Comparison of ENCODE assay signal across 8 mouse cellular contexts in the genomic region with DNA sequence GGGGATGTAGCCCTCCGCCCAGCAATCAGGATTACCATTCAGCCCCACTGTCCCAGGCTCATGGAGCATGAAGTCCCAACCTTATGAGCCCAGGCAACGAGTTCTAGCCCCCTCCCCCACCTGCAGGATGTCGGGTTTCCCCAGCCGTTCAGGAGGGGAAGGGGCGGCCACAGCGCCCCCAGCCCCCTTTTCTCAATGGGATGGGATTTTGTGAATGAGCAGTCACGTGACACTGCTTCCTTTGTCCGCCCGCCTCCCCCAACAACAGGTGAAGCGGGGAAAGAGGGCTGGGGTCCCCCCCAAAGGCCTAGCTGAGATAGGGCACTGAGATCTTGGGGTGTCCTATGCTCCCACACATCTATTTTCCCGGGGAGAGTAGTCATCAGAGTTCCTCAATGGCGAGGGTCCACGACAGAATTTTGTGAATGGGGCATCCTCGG. TPM values are rescaled to one million over a fixed set of nuclear protein-coding genes. Genes with fewer than 3 reads are reported as not detected.
DNase-seq lines count a peak whose midpoint lies in the region; ATAC-seq and TF ChIP-seq lines count a peak whose summit lies in the region.

No protein-coding gene starts in this region.

- no peak overlapping the region; the same call in 1 of the 2 replicates for H3K27ac ChIP-seq in cerebellum, adult 2 months (ENCODE audit: insufficient read depth, low read length)
- H3K27ac ChIP-seq in lung, postnatal 0 days (ENCODE audit: low read length) = no peak overlapping the region
- peak overlapping the region; percentile 85 for H3K27ac ChIP-seq in forebrain, embryonic 16.5 days (ENCODE audit: low read length)
- H3K27ac ChIP-seq in liver, postnatal 0 days (ENCODE audit: low read depth) = no peak overlapping the region
- no peak overlapping the region for H3K27ac ChIP-seq in stomach, postnatal 0 days (replicated peaks)

- H3K36me3 ChIP-seq in lung, postnatal 0 days (ENCODE audit: insufficient read depth, low read length) = peaks cover 5% of the 10 kb centered on the region; the same call in 1 of the 2 replicates
- H3K36me3 ChIP-seq in forebrain, embryonic 16.5 days (ENCODE audit: control insufficient read depth, insufficient read depth) = 0 out of 2 replicates have a peak, but pooled peaks cover under 1% of the 10 kb centered on the region
- peaks cover 5% of the 10 kb centered on the region for H3K36me3 ChIP-seq in liver, postnatal 0 days (replicated peaks; ENCODE audit: insufficient read depth, low read length)
- H3K36me3 ChIP-seq in stomach, postnatal 0 days (ENCODE audit: control insufficient read depth, insufficient read depth, low read length) = peaks cover 3% of the 10 kb centered on the region

- no peaks in the 10 kb centered on the region for H3K9me3 ChIP-seq in lung, postnatal 0 days (ENCODE audit: low read length)
- H3K9me3 ChIP-seq in forebrain, embryonic 16.5 days (ENCODE audit: control insufficient read depth, low read length) = no peaks in the 10 kb centered on the region
- no peaks in the 10 kb centered on the region for H3K9me3 ChIP-seq in liver, postnatal 0 days (ENCODE audit: low read length)
- no peaks in the 10 kb centered on the region for H3K9me3 ChIP-seq in stomach, postnatal 0 days (ENCODE audit: control insufficient read depth, low read length)

- peak overlapping the region; percentile 90 for H3K4me3 ChIP-seq in cerebellum, adult 2 months (replicated peaks; ENCODE audit: insufficient read depth, low read depth, low read length)
- H3K4me3 ChIP-seq in lung, postnatal 0 days (ENCODE audit: low read depth, low read length) = peak overlapping the region; percentile 44; the same call in 1 of the 2 replicates
- H3K4me3 ChIP-seq in forebrain, embryonic 16.5 days (replicated peaks; ENCODE audit: low read length) = peak overlapping the region; percentile 83
- peak overlapping the region; percentile 54 for H3K4me3 ChIP-seq in liver, postnatal 0 days (ENCODE audit: low read depth, low read length)
- H3K4me3 ChIP-seq in stomach, postnatal 0 days (ENCODE audit: low read depth, low read length) = peak overlapping the region; percentile 54

- no peaks in the 10 kb centered on the region for H3K27me3 ChIP-seq in cerebellum, adult 2 months (ENCODE audit: control insufficient read depth, insufficient read depth, low read length)
- peaks cover 16% of the 10 kb centered on the region for H3K27me3 ChIP-seq in lung, postnatal 0 days (replicated peaks; ENCODE audit: insufficient read depth, low read length)
- peaks cover 32% of the 10 kb centered on the region for H3K27me3 ChIP-seq in forebrain, embryonic 16.5 days (replicated peaks; ENCODE audit: control insufficient read depth, insufficient read depth, low read length)
- peaks cover 48% of the 10 kb centered on the region for H3K27me3 ChIP-seq in liver, postnatal 0 days (ENCODE audit: insufficient read depth, low read length)
- H3K27me3 ChIP-seq in stomach, postnatal 0 days (ENCODE audit: control insufficient read depth, insufficient read depth, low read length) = no peaks in the 10 kb centered on the region

- peak in 1 of 2 experiments; percentile 41 for DNase-seq in cerebellum, adult 2 months
- no peak for DNase-seq in cerebellum, postnatal 36 days
- no peak for DNase-seq in lung, postnatal 0 days (ENCODE audit: low spot score)
- no peak for DNase-seq in lung, postnatal 25 days (ENCODE audit: low spot score)
- DNase-seq in liver, postnatal 0 days = no peak
- DNase-seq in stomach, postnatal 0 days (ENCODE audit: low spot score) = no peak
- DNase-seq in urinary bladder, postnatal 14 days (ENCODE audit: low spot score) = no peak

- H3K9ac ChIP-seq in lung, postnatal 0 days (replicated peaks; ENCODE audit: low read depth) = no peak overlapping the region
- H3K9ac ChIP-seq in forebrain, embryonic 16.5 days (replicated peaks; ENCODE audit: low read depth, low read length) = peak overlapping the region; percentile 72
- no peak overlapping the region for H3K9ac ChIP-seq in liver, postnatal 0 days (replicated peaks)
- H3K9ac ChIP-seq in stomach, postnatal 0 days (ENCODE audit: low read length) = peak overlapping the region; percentile 52

- TF ChIP-seq POLR2A in cerebellum, adult 2 months (IDR thresholded peaks at IDR 0.05; ENCODE audit: borderline replicate concordance, insufficient read depth, low read length) = no peak

- TF ChIP-seq CTCF in cerebellum, adult 2 months (IDR thresholded peaks at IDR 0.05; ENCODE audit: borderline replicate concordance, insufficient read depth, low read depth, low read length) = no peak
- TF ChIP-seq CTCF in lung, postnatal 0 days (IDR thresholded peaks at IDR 0.05) = no peak
- TF ChIP-seq CTCF in liver, postnatal 0 days (IDR thresholded peaks at IDR 0.05; ENCODE audit: low read depth) = no peak
- TF ChIP-seq CTCF in stomach, postnatal 0 days (IDR thresholded peaks at IDR 0.05; ENCODE audit: low read depth) = no peak

- TF ChIP-seq EP300 in lung, postnatal 0 days (IDR thresholded peaks at IDR 0.05) = no peak
- TF ChIP-seq EP300 in liver, postnatal 0 days (IDR thresholded peaks at IDR 0.05; ENCODE audit: low read depth) = no peak
- no peak for TF ChIP-seq EP300 in stomach, postnatal 0 days (optimal IDR thresholded peaks at IDR 0.05)

- peaks cover 11% of the 10 kb centered on the region; the same call in 1 of the 2 replicates for H3K4me1 ChIP-seq in cerebellum, adult 2 months (ENCODE audit: control insufficient read depth, insufficient read depth, low read length)
- H3K4me1 ChIP-seq in lung, postnatal 0 days (ENCODE audit: insufficient read depth, low read depth, low read length) = peaks cover 11% of the 10 kb centered on the region
- peaks cover 37% of the 10 kb centered on the region for H3K4me1 ChIP-seq in forebrain, embryonic 16.5 days (replicated peaks; ENCODE audit: control insufficient read depth, insufficient read depth, low read length)
- H3K4me1 ChIP-seq in liver, postnatal 0 days (ENCODE audit: insufficient read depth) = peaks cover 27% of the 10 kb centered on the region
- peaks cover 6% of the 10 kb centered on the region; the same call in 1 of the 2 replicates for H3K4me1 ChIP-seq in stomach, postnatal 0 days (replicated peaks; ENCODE audit: control insufficient read depth, insufficient read depth)

- WGBS in cerebellum, adult 2 months = under 1% methylated on average over 14 of the region's 14 CpGs
- 3% methylated on average over 13 of the region's 14 CpGs for WGBS in lung, postnatal 0 days
- 0% methylated on average over 14 of the region's 14 CpGs for WGBS in forebrain, embryonic 16.5 days
- WGBS in liver, postnatal 0 days (ENCODE audit: insufficient replicate concordance) = 3% methylated on average over 13 of the region's 14 CpGs
- WGBS in stomach, postnatal 0 days = 1% methylated on average over 14 of the region's 14 CpGs

- peak overlapping the region; percentile 71 for H3K4me2 ChIP-seq in lung, postnatal 0 days (replicated peaks; ENCODE audit: low read depth, low read length)
- H3K4me2 ChIP-seq in forebrain, embryonic 16.5 days (ENCODE audit: low read length) = peak overlapping the region; percentile 84
- H3K4me2 ChIP-seq in liver, postnatal 0 days (ENCODE audit: low read depth, low read length) = peak overlapping the region; percentile 84
- peak overlapping the region; percentile 72 for H3K4me2 ChIP-seq in stomach, postnatal 0 days (replicated peaks; ENCODE audit: low read depth)

- ATAC-seq in lung, postnatal 0 days = no peak
- peak; percentile 9 for ATAC-seq in forebrain, embryonic 16.5 days
- no peak for ATAC-seq in liver, postnatal 0 days
- no peak for ATAC-seq in stomach, postnatal 0 days (ENCODE audit: low FRiP score, low TSS enrichment)

RNA-seq across cellular contexts. Expression of a gene that starts 1.2 kb away (rescaled TPM):
- polyA plus RNA-seq in cerebellum, adult 2 months (2012; rRNA removed) = 0.86 and 1.1 TPM in 2 replicates
- 0.11 and 0.44 TPM in 2 replicates for polyA plus RNA-seq in lung, postnatal 0 days (2015; fragmentation: Nextera tagmentation; extraction: Ambion mirVana)
- 0.51 and 0.75 TPM in 2 replicates for polyA plus RNA-seq in forebrain, embryonic 16.5 days (2015; fragmentation: Nextera tagmentation; extraction: Ambion mirVana)
- polyA plus RNA-seq in liver, postnatal 0 days (2015; fragmentation: Nextera tagmentation; extraction: Ambion mirVana) = not detected in 2 replicates
- 0.29 and 0.46 TPM in 2 replicates for polyA plus RNA-seq in stomach, postnatal 0 days (2015; fragmentation: Nextera tagmentation; extraction: Ambion mirVana)

RNA-seq across cellular contexts. Expression of a gene that starts 1.4 kb away (rescaled TPM):
- polyA plus RNA-seq in cerebellum, adult 2 months (2012; rRNA removed) = 22.5 and 25.4 TPM in 2 replicates
- polyA plus RNA-seq in lung, postnatal 0 days (2015; fragmentation: Nextera tagmentation; extraction: Ambion mirVana) = 0.95 and 0.98 TPM in 2 replicates
- 6.0 and 7.5 TPM in 2 replicates for polyA plus RNA-seq in forebrain, embryonic 16.5 days (2015; fragmentation: Nextera tagmentation; extraction: Ambion mirVana)
- 0.13 and 0.21 TPM in 2 replicates for polyA plus RNA-seq in liver, postnatal 0 days (2015; fragmentation: Nextera tagmentation; extraction: Ambion mirVana)
- 0.95 and 1.0 TPM in 2 replicates for polyA plus RNA-seq in stomach, postnatal 0 days (2015; fragmentation: Nextera tagmentation; extraction: Ambion mirVana)

RNA-seq across cellular contexts. Expression of a gene that starts 11.7 kb away (rescaled TPM):
- 239 and 249 TPM in 2 replicates for polyA plus RNA-seq in cerebellum, adult 2 months (2012; rRNA removed)
- 234 and 250 TPM in 2 replicates for polyA plus RNA-seq in lung, postnatal 0 days (2015; fragmentation: Nextera tagmentation; extraction: Ambion mirVana)
- 267 and 277 TPM in 2 replicates for polyA plus RNA-seq in forebrain, embryonic 16.5 days (2015; fragmentation: Nextera tagmentation; extraction: Ambion mirVana)
- polyA plus RNA-seq in liver, postnatal 0 days (2015; fragmentation: Nextera tagmentation; extraction: Ambion mirVana) = 143 TPM in 2 replicates
- 262 and 269 TPM in 2 replicates for polyA plus RNA-seq in stomach, postnatal 0 days (2015; fragmentation: Nextera tagmentation; extraction: Ambion mirVana)

RNA-seq across cellular contexts. Expression of a gene that starts 12.8 kb away (rescaled TPM):
- polyA plus RNA-seq in cerebellum, adult 2 months (2012; rRNA removed) = 76.2 and 81.4 TPM in 2 replicates
- 35.7 and 40.2 TPM in 2 replicates for polyA plus RNA-seq in lung, postnatal 0 days (2015; fragmentation: Nextera tagmentation; extraction: Ambion mirVana)
- 19.8 and 21.9 TPM in 2 replicates for polyA plus RNA-seq in forebrain, embryonic 16.5 days (2015; fragmentation: Nextera tagmentation; extraction: Ambion mirVana)
- polyA plus RNA-seq in liver, postnatal 0 days (2015; fragmentation: Nextera tagmentation; extraction: Ambion mirVana) = 10.5 and 12.5 TPM in 2 replicates
- 32.8 and 38.8 TPM in 2 replicates for polyA plus RNA-seq in stomach, postnatal 0 days (2015; fragmentation: Nextera tagmentation; extraction: Ambion mirVana)

RNA-seq across cellular contexts. Expression of a gene that starts 34.2 kb away (rescaled TPM):
- 1.2 and 1.5 TPM in 2 replicates for polyA plus RNA-seq in cerebellum, adult 2 months (2012; rRNA removed)
- polyA plus RNA-seq in lung, postnatal 0 days (2015; fragmentation: Nextera tagmentation; extraction: Ambion mirVana) = 1.3 and 2.4 TPM in 2 replicates
- polyA plus RNA-seq in forebrain, embryonic 16.5 days (2015; fragmentation: Nextera tagmentation; extraction: Ambion mirVana) = 0.57 and 1.0 TPM in 2 replicates
- 0.94 and 1.7 TPM in 2 replicates for polyA plus RNA-seq in liver, postnatal 0 days (2015; fragmentation: Nextera tagmentation; extraction: Ambion mirVana)
- polyA plus RNA-seq in stomach, postnatal 0 days (2015; fragmentation: Nextera tagmentation; extraction: Ambion mirVana) = 0.15 and 0.35 TPM in 2 replicates

Comparison
In these comparisons a context has a peak if more than half of its experiments do, and no peak if none do; other contexts are left out.
1. H3K9ac ChIP-seq: peak in forebrain, embryonic 16.5 days (single experiment) and stomach, postnatal 0 days (single experiment); none in lung, postnatal 0 days (single experiment) and liver, postnatal 0 days (single experiment).
2. Peak in every context shown above with its lines, with median percentiles within 50 percentile points of each other: H3K4me3 ChIP-seq and H3K4me2 ChIP-seq.